Mouse (Mus musculus) megakaryocyte, embryonic 14.5 days (primary cell): ENCODE measurements at regions not wholly inside any gene's neighbourhood (a gene's known extent, or its start where the extent isn't known, plus 50 kb on each side); places are given as distances from the start of the nearest gene placed in this dataset.

Source experiments
- FLI1 ChIP-seq: IDR thresholded peaks from 2 replicates; pipeline ENCODE4 v1.6.1; 2012; ENCODE audit warnings: low read length, inconsistent platforms, mixed read lengths
- GATA1 ChIP-seq: IDR thresholded peaks from 3 replicates; pipeline ENCODE4 v1.6.1; 2012; ENCODE audit warnings: mixed read lengths, low read length, inconsistent platforms, borderline replicate concordance

DNA sequence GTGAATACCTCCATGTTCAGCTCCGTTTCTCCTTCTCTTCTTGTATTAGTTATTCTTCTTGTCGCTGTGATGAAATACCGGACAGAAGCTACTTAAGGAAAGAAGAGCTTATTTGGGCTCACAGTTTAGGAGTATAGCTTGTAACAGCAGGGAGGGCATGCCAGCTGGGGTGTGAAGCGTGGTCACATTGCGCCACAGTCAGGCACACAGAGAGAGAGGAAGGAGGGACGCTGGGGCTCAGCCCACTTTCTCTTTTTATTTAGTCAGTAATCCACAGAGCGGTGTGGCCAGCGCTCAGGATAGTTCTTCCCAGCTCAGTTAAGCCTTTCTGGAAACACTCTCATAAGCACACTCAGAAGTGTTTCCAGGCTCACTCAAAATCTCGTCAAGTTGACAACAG lies 95.8 kb upstream of the Twist2 start:
- TF ChIP-seq GATA1 (no peak), FLI1 (no peak)
